Mouse (Mus musculus) spleen, postnatal 10 days (tissue): ENCODE measurements at regions not wholly inside any gene's neighbourhood (a gene's known extent, or its start where the extent isn't known, plus 50 kb on each side); places are given as distances from the start of the nearest gene placed in this dataset.

Experiments used
- DNase-seq, 2 experiments: peaks; one replicate each; pipeline ENCODE4 v3.0.0; 2021 to 2022; ENCODE audit warnings: low spot score in 2 of 2

GRCm38 (mm10) chr5:101596996-101597395, 67.8 kb downstream of the Nkx6-1 start:
- no peak for DNase-seq

- DNase-seq, result no peak
Observed at GRCm38 (mm10) chr5:101591236-101591635, 73.6 kb downstream of the Nkx6-1 start.

DNA sequence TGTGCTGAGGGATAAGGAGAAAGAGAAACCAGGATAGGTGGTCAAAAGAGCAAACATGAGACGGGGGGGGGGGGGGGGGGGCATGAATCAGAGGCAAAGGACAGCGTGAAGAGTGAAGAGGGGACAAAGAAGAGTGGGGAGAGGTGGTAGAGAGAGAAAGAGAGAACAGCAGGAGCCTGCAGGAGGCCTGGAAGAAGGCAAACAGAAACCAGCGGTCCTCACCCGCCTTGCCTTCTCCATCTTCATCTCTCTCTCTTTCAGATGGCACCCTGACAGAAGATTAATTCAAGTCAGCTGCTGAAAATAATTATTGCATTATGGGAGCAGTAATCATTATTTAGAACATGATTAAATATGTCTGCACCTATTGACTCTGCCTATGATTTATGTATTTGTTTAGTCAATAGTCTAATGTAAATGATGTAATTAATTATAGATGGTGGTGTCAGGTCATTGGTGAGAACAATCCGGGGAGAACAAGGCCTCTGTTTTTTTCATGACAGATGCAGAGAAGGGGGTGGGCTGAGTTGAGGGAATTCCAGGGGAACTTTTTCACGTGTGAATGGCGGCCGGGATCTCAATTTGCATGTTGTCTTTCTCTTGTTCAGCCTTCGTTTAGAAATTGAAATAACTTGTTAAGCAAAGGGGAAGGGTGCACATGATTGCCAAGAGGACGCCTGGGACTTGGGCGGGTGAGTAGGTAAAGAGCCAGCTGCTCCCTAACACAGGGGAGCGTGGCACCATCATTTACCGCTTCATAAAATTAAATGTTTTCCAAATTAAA, 74.3 kb downstream of the Nkx6-1 start:
- DNase-seq, result no peak

DNA sequence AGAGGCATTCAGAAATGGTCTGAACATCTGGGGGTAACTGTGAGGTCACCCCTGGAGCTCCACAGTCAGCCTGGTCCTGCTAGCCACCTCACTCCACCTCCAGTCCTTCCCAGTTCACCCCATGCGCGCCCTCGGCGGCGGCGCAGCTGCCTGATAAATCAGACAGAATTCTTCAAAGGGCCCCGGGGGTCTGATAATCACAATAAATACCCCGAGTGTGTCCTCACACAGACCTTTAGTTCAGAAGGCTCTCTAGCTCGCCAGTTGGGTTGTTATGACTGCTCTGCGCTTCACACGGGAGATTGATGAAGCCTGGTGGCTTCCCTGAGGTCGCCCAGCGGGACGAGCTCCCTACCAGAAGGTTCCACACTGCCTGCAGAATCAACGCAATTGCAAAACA, 91.8 kb downstream of the Nkx6-1 start:
- DNase-seq, result no peak

DNA sequence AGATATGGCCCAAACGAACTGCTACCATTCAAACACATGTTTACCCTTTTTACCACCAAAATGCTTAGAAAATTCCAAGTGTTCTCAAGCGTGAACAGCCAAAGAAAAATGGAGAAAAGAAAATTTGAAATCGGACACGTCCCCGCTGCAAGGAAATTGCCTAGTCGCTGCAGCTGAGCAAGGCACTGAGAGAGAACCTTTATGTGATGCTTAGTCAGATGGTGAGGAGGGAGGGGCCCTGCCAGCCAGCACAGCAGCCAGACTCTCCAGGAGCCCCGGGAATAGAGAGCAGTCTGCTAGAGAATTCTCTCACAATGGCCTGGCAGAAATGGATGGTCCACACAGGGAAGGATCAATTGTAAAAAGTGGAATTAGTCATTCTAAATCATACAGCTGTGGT, 99.0 kb downstream of the Nkx6-1 start:
- no peak for DNase-seq

DNA sequence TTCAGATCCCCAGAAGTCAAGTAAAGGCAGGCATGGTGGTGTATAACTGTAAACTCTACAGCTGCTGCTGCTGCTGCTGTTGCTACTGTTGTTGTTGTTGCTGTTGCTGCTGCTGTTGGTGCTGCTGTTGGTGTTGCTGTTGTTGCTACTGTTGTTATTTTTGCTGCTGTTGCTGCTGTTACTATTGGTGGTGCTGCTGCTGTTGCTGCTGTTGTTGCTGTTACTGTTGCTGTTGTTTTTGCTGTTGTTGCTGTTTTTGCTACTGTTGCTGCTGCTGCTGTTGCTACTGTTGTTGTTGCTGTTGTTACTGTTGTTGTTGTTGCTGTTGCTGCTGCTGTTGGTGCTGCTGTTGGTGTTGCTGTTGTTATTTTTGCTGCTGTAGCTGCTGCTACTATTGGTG, 104.4 kb downstream of the Nkx6-1 start:
- DNase-seq, result no peak

DNA sequence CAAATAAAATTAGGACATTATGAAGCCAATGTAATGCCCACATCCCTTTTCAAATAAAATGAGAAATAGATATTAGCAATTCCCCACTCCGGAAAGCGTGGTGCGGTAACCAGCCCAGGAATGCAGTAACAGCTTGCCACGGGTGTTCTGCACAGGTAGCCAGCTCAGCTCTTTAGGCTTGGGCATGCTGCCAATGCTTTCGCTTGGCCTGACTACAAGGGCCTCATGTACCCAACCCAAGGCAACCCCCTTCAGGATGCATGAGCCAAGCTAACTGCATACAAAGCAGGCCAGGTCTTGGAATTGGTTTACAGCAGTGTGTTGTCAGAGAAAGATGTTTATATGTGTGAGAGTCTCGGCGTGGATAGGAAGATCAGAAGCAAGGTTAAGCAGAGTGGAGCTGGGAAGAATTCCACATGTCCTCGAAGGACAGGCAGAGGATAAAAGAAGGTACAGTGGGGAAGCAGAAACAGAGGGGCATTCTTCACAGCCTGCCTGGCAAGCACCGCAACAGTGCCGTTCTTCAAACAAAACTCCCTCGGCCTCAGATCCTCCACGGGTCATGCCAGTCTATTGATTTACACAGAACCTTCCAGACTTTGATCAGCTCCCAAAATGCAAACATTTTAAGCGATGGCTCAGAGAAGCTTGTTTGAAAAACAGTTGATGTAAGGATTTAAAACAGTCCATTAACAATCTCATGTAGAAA, 106.4 kb downstream of the Nkx6-1 start:
- no peak for DNase-seq

DNA sequence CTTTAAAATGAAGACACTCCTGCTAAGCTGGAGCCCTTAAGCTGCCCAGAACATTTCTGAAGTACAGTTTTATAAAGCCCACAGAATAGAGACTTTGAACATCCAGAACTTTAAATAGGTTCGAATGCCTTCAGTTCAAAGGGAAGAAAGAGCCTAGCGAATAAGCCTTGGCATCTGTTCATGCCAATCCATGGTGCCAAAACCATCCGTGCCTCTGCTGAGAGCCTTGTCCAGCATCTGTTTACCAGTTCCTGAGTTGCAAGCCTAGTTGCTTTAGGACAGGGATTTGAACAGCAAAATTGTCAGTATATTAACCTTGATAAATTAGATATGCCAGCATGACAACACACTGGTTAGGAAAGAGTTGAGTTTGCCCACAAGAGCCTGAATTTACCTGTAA, 107.6 kb downstream of the Nkx6-1 start:
- no peak for DNase-seq

DNA sequence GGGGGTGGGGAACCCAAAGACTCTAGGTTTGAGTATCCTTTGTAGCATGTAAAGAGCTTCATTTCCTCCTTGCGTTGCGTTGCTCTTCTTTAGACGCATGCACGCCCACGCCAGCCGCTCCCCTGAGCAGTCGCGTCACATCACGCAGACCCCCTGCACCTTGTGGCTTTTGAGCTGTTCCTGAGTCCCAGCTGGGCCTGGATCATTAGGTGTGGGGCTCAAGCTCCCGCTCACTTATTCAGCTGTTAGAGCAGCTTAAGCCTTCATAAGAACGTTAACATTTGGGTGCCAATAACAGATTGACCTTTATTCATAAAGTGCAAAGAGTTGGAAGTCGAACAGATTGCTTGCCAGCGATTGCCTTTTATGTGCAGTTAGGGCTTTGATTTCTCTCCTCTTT, 121.5 kb downstream of the Nkx6-1 start:
- no peak for DNase-seq

DNA sequence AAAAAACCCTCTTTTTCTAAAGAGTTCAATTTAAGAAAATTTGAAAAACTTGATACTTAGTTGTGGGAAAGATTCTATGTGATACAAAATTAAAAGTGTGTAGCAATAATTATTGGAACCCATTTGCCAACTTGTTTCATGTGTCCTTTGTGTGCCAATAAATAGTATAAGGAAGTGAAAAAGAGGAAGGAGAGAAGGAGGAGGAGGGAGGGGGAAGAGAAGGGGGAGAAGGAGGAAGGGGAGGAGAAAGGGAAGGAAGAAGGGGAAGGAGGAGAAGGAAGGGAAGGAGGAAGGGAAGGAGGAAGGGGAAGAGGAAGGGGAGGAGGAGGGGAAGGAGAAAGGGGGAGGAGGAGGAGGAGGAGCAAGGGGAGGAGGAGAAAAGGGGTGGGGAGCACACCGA, 125.0 kb downstream of the Nkx6-1 start:
- DNase-seq, result no peak

DNA sequence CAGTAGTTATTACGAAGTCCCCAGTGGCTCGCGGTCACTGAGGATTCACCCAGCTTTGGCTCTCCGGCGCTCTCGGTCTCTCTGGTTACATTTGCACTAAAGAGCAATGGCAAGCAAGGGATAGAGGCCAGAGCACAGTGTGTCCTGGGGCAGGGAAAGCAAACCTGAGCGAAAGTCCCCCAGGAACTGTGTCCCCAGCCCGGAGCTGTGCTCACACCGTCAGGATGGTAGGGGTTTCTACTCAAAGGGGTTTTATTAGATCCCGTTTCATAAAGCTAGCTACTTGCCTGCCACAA, 125.6 kb downstream of the Nkx6-1 start:
- DNase-seq, result no peak

DNA sequence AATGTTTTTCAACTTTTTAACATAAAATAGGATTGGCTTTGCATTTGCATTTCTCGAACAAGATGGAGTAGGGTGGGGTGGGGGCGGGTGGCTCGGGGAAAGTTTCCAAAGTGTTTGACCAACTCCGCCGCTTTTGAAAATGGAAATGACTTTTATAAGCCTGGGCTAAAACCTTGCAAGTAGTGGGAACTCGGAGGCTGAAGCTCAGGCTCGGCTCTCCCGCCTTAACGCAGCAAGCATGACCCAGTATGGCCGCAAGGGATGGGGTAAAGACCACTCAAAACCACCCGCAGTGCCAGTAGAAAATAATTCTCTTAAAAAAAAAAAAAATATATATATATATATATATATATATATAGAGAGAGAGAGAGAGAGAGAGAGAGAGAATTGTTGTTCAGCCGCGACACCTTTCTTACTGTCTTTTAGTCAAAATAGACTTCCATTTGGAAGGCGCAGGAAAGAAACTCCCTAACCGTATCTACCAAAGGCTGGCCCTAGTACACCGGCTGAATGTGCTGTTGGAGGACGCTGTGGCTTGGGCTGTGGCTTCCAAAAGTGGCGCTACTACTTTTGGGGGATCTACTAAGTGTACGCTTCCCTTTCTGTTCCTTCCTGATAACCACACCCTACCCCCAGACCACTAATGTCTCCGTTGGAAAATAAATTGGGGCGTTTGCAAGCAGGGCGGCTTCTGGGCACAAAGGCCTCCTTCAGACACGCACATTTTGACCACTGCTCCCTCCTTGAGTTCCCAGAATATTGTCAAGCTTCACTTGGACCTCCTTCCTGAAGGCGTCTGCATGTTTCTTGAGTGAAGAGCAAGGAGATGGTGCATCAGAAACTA, 126.2 kb downstream of the Nkx6-1 start:
- no peak for DNase-seq

GRCm38 (mm10) chr5:101537518-101538380, 127.0 kb downstream of the Nkx6-1 start:
- no peak for DNase-seq

DNA sequence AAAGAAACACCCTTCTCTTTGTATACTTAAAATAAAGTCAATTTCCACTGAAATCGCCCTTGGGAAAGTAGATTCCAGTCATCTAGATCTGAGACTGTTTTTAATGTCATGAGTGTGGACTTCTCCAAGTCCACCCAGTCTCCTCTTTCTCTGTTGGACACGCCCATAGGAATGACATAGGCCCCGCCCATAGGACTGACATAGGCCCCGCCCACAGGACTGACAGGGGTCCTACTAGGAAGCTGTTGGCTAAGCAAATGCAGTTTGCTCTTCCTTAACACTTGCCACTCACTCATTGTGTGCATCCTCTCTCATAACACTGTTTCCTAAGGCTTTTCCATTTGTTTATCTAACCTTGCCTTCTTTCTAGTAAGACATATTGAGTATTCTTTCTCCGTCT, 129.3 kb downstream of the Nkx6-1 start:
- DNase-seq, result no peak

- DNase-seq, result no peak
Observed at GRCm38 (mm10) chr5:101525346-101525745, 139.4 kb downstream of the Nkx6-1 start.

DNA sequence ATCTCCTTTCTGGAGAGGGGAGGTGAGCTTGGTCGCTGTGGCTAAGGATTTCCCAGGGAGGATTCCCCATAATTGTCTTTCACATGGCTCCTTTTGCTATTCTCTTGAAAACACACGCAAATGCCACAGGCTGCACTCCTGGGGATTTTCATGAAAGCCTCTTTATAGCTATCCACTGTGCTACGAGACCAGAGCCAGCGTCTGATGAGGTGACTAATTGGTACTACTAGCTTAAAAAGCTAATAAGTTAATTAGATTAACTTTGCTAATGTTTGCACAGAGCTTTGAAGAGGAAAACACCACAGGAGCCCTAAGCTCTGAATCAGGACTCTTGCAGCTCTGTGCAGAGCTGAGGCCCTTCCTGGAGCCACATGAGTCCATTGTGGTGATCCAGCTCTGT, 140.1 kb downstream of the Nkx6-1 start:
- no peak for DNase-seq

GRCm38 (mm10) chr5:101523902-101524301, 140.9 kb downstream of the Nkx6-1 start:
- no peak for DNase-seq

- DNase-seq, result no peak
Observed at GRCm38 (mm10) chr5:101523490-101523889, 141.3 kb downstream of the Nkx6-1 start.

DNA sequence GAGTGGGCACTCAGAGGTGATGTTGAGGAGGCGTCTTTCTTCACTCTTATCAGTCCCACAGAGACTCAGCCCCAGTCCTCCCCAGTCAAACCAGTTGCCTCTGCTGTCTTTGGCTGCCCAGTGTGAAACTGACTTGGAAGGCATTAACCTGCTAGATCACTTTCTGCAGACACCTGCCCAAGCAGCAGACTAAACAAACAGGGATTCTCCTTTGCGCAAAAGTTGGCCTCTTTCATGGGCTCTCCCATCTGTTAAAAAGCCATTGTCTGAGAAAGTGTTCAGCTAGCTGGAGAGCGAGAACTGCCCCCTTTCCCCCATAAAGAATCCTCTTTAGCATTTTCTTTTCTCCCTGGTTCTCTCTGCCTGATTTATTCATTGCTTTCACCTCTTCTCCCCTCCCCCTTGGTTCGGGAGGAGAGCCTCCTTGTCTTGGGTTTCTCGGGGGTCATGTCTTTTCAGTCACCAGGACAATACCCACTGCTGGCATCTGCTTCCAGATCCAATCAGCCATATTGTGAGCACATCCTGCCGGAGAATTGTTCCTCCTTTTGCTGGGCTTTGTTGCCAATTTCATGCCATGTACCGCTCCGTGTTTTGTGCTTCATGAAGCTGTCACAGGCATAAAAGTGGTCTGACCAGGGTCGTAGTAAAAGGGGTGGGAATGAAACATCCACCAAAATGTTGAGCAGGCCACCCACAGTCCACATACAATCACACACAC, 143.7 kb downstream of the Nkx6-1 start:
- no peak for DNase-seq

DNA sequence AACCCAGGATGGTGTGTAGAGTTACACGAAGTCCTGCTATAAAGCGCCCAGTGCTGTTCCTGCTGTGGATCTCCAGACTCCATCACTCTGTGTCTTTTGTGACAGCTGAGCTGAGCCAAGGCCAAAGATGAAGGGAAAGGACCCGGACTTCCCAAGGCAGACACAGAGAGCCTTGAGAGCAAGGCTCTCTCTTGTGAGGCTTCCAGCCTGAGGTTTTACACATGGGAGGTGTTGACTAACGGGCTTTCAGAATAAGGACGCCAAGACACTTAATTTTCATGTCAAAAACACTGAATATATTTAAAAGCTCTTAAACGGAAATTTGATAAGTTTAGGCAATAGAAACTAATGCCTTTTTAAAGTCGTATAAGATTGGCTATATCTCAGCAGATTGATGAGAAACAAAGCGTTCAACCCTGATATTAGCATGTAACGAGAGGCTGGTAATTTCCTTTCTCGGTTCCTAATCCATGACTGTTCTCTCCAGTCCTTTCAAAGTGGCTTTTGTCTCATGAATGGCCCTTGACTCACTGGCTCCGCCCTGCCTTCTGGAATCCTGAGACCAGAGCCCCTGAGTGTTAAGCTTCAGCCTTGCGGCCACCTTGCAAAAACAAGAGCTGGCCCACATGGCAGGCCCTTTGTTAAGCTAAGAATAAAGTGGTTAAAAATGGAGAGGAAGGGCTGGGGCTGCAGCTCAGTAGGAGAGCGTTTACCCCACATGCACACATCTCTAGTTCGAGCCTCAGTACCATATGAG, 145.8 kb downstream of the Nkx6-1 start:
- DNase-seq, result no peak
